Mouse (Mus musculus): ENCODE measurements around the gene Tcf7l1. TPM values are rescaled to one million over a fixed set of nuclear protein-coding genes. Genes with fewer than 3 reads are reported as not detected.

Gene Tcf7l1
- polyA plus RNA-seq, 1 experiment from 2014 or later, result 23.8 TPM

- WGBS, result 69% methylated on average over 6 of the region's 6 CpGs
- Histone ChIP-seq H3K27ac (no peak overlapping the region), H3K9ac (ENCODE audit: low read depth, low read length) (no peak overlapping the region)
Observed at GRCm38 (mm10) chr6:72692469-72692868, 96.6 kb downstream of the Tcf7l1 start.

DNA sequence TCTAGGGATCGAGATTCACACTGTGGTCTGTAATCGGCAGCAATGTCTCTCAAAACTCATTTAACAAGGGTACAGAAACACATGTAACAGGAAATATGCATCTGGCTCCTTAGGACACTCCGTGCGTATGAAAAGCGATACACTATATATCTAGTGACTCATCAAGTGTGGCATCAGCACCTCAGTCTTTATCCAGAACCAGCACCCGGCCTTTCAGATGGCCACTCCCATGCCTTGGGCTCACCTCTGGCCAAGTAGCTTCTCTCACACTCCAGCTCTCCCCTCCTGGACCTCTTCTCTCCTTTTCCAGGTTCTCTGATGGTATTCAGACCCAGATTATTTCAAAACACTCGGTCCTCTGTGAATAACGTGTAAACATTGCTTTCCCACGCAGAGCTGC lies 97.5 kb downstream of the Tcf7l1 start:
- no peak overlapping the region for H3K9ac ChIP-seq (ENCODE audit: low read depth, low read length)
- no peaks in the 10 kb centered on the region for H3K27me3 ChIP-seq (ENCODE audit: insufficient read depth, low read length)
- H3K4me3 ChIP-seq (replicated peaks; ENCODE audit: low read depth, low read length), result no peak overlapping the region
- 70% methylated on average over 9 of the region's 9 CpGs for WGBS
- no peaks in the 10 kb centered on the region for H3K9me3 ChIP-seq (replicated peaks; ENCODE audit: low read length)
- ATAC-seq (replicated peaks; ENCODE audit: low FRiP score, low read depth) (no peak), DNase-seq (ENCODE audit: low spot score) (no peak)
- TF ChIP-seq CTCF (IDR thresholded peaks at IDR 0.05; ENCODE audit: low read depth), result no peak
- H3K4me2 ChIP-seq (ENCODE audit: low read length), result no peak overlapping the region
- no peaks in the 10 kb centered on the region for H3K36me3 ChIP-seq (ENCODE audit: insufficient read depth, low read length)
- no peak overlapping the region for H3K27ac ChIP-seq
- H3K4me1 ChIP-seq (replicated peaks; ENCODE audit: insufficient read depth, low read length), result peaks cover 32% of the 10 kb centered on the region

More at GRCm38 (mm10) chr6:72692469-72692868, 96.6 kb downstream of the Tcf7l1 start:
- DNase-seq (ENCODE audit: low spot score) (no peak), ATAC-seq (replicated peaks; ENCODE audit: low FRiP score, low read depth) (no peak)
- no peak for TF ChIP-seq CTCF (IDR thresholded peaks at IDR 0.05; ENCODE audit: low read depth)
- Histone ChIP-seq H3K4me1 (replicated peaks; ENCODE audit: insufficient read depth, low read length) (peaks cover 41% of the 10 kb centered on the region), H3K4me2 (ENCODE audit: low read length) (no peak overlapping the region), H3K27me3 (ENCODE audit: insufficient read depth, low read length) (no peaks in the 10 kb centered on the region), H3K4me3 (replicated peaks; ENCODE audit: low read depth, low read length) (no peak overlapping the region), H3K9me3 (replicated peaks; ENCODE audit: low read length) (no peaks in the 10 kb centered on the region), H3K36me3 (ENCODE audit: insufficient read depth, low read length) (no peaks in the 10 kb centered on the region)

- WGBS, result 47% methylated on average over 10 of the region's 10 CpGs
- no peak for TF ChIP-seq CTCF (IDR thresholded peaks at IDR 0.05; ENCODE audit: low read depth)
- H3K27me3 ChIP-seq (ENCODE audit: insufficient read depth, low read length), result no peaks in the 10 kb centered on the region
- peak overlapping the region; percentile 57 for H3K27ac ChIP-seq
- no peaks in the 10 kb centered on the region for H3K9me3 ChIP-seq (replicated peaks; ENCODE audit: low read length)
- no peak overlapping the region for H3K9ac ChIP-seq (ENCODE audit: low read depth, low read length)
- H3K4me3 ChIP-seq (replicated peaks; ENCODE audit: low read depth, low read length), result no peak overlapping the region
- ATAC-seq (replicated peaks; ENCODE audit: low FRiP score, low read depth) (0 out of 2 replicates have a peak, but pooled peaks have one; percentile 16), DNase-seq (ENCODE audit: low spot score) (peak; percentile 78)
- no peaks in the 10 kb centered on the region for H3K36me3 ChIP-seq (ENCODE audit: insufficient read depth, low read length)
- H3K4me2 ChIP-seq (ENCODE audit: low read length), result no peak overlapping the region
- H3K4me1 ChIP-seq (replicated peaks; ENCODE audit: insufficient read depth, low read length), result peaks cover 25% of the 10 kb centered on the region
Observed at GRCm38 (mm10) chr6:72690595-72690994, 98.5 kb downstream of the Tcf7l1 start.

GRCm38 (mm10) chr6:72690001-72690400 lies 99.1 kb downstream of the Tcf7l1 start:
- Histone ChIP-seq H3K27ac (peak overlapping the region; percentile 57), H3K4me3 (replicated peaks; ENCODE audit: low read depth, low read length) (no peak overlapping the region), H3K27me3 (ENCODE audit: insufficient read depth, low read length) (no peaks in the 10 kb centered on the region), H3K9ac (ENCODE audit: low read depth, low read length) (no peak overlapping the region), H3K4me1 (replicated peaks; ENCODE audit: insufficient read depth, low read length) (peaks cover 21% of the 10 kb centered on the region), H3K9me3 (replicated peaks; ENCODE audit: low read length) (no peaks in the 10 kb centered on the region), H3K4me2 (ENCODE audit: low read length) (no peak overlapping the region), H3K36me3 (ENCODE audit: insufficient read depth, low read length) (no peaks in the 10 kb centered on the region)
- DNase-seq (ENCODE audit: low spot score), result peak; percentile 48
- ATAC-seq (replicated peaks; ENCODE audit: low FRiP score, low read depth), result no peak
- TF ChIP-seq CTCF (IDR thresholded peaks at IDR 0.05; ENCODE audit: low read depth), result no peak
- WGBS, result 36% methylated on average over 8 of the region's 8 CpGs

DNA sequence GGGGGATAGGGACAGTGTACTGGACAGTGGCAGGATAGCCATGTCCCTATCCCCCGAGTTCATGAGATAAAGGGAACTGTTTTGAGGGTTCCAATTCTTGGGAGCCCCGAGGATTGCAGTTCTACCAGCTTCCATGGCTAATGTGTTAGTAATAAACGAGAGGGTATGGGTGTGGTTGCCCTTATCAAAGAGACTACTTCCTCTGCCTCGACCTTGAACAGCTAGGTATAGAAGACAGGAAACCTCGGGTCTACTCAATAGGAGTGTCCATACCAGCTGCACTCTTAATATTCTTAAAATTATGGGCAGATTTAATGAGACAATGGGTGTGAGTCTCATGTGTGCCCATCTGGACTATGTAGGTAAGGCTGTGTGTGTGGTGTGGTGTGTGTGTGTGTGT lies 100.0 kb downstream of the Tcf7l1 start:
- Histone ChIP-seq H3K27me3 (ENCODE audit: insufficient read depth, low read length) (no peaks in the 10 kb centered on the region), H3K4me2 (ENCODE audit: low read length) (no peak overlapping the region), H3K27ac (no peak overlapping the region), H3K4me3 (replicated peaks; ENCODE audit: low read depth, low read length) (no peak overlapping the region), H3K36me3 (ENCODE audit: insufficient read depth, low read length) (no peaks in the 10 kb centered on the region), H3K9me3 (replicated peaks; ENCODE audit: low read length) (no peaks in the 10 kb centered on the region), H3K9ac (ENCODE audit: low read depth, low read length) (no peak overlapping the region), H3K4me1 (replicated peaks; ENCODE audit: insufficient read depth, low read length) (peaks cover 18% of the 10 kb centered on the region)
- DNase-seq (ENCODE audit: low spot score), result no peak
- WGBS, result 70% methylated on average over 5 of the region's 5 CpGs
- ATAC-seq (replicated peaks; ENCODE audit: low FRiP score, low read depth), result no peak
- no peak for TF ChIP-seq CTCF (IDR thresholded peaks at IDR 0.05; ENCODE audit: low read depth)

- Histone ChIP-seq H3K4me1 (replicated peaks; ENCODE audit: insufficient read depth, low read length) (peaks cover 32% of the 10 kb centered on the region), H3K4me3 (replicated peaks; ENCODE audit: low read depth, low read length) (no peak overlapping the region), H3K27ac (0 out of 2 replicates have a peak overlapping the region, but pooled peaks have one; percentile 52), H3K27me3 (ENCODE audit: insufficient read depth, low read length) (no peaks in the 10 kb centered on the region), H3K4me2 (ENCODE audit: low read length) (no peak overlapping the region), H3K9ac (ENCODE audit: low read depth, low read length) (no peak overlapping the region), H3K9me3 (replicated peaks; ENCODE audit: low read length) (no peaks in the 10 kb centered on the region), H3K36me3 (ENCODE audit: insufficient read depth, low read length) (no peaks in the 10 kb centered on the region)
- WGBS, result 45% methylated on average over 9 of the region's 9 CpGs
- no peak for ATAC-seq (replicated peaks; ENCODE audit: low FRiP score, low read depth)
- DNase-seq (ENCODE audit: low spot score), result peak; percentile 43
- no peak for TF ChIP-seq CTCF (IDR thresholded peaks at IDR 0.05; ENCODE audit: low read depth)
Observed at GRCm38 (mm10) chr6:72685165-72685564, 103.9 kb downstream of the Tcf7l1 start.

- Histone ChIP-seq H3K9me3 (replicated peaks; ENCODE audit: low read length) (no peaks in the 10 kb centered on the region), H3K4me3 (replicated peaks; ENCODE audit: low read depth, low read length) (no peak overlapping the region), H3K9ac (ENCODE audit: low read depth, low read length) (no peak overlapping the region), H3K4me1 (replicated peaks; ENCODE audit: insufficient read depth, low read length) (peaks cover 32% of the 10 kb centered on the region), H3K36me3 (ENCODE audit: insufficient read depth, low read length) (no peaks in the 10 kb centered on the region), H3K27ac (no peak overlapping the region), H3K4me2 (ENCODE audit: low read length) (no peak overlapping the region), H3K27me3 (ENCODE audit: insufficient read depth, low read length) (no peaks in the 10 kb centered on the region)
- WGBS, result 65% methylated on average over 4 of the region's 4 CpGs
- no peak for TF ChIP-seq CTCF (IDR thresholded peaks at IDR 0.05; ENCODE audit: low read depth)
- DNase-seq (ENCODE audit: low spot score) (no peak), ATAC-seq (replicated peaks; ENCODE audit: low FRiP score, low read depth) (no peak)
Observed at GRCm38 (mm10) chr6:72684260-72684805, 104.7 kb downstream of the Tcf7l1 start.

All from kidney, postnatal 0 days (tissue).